Mouse (Mus musculus) heart, embryonic 12.5 days (tissue): ENCODE data around the gene Zfp36l1. TPM values are rescaled to one million over a fixed set of nuclear protein-coding genes. Genes with fewer than 3 reads are reported as not detected.

Source experiments
- ATAC-seq: fragments of 200-750 bp; cut with Nextera tagmentation; 2 replicates; pipeline ENCODE4 v1.8.0; 2017; ENCODE audit warnings: moderate TSS enrichment, moderate library complexity; ENCODE audit not compliant: insufficient number of reproducible peaks, low FRiP score
- H3K27ac ChIP-seq: fragments of 300-500 bp; sonication (generic); 2 replicates; pipeline ENCODE4 v1.5.1; 2016; ENCODE audit warnings: mild to moderate bottlenecking, moderate library complexity; ENCODE audit not compliant: poor library complexity, severe bottlenecking
- H3K27me3 ChIP-seq: fragments of 300-500 bp; sonication (generic); replicated peaks from 2 replicates; pipeline ENCODE4 v1.6.1; 2016; ENCODE audit warnings: mild to moderate bottlenecking, moderate library complexity
- H3K36me3 ChIP-seq: fragments of 300-500 bp; sonication (generic); 2 replicates; pipeline ENCODE4 v1.6.1; 2016; ENCODE audit warnings: mild to moderate bottlenecking, moderate library complexity
- H3K4me1 ChIP-seq: fragments of 300-500 bp; sonication (generic); replicated peaks from 2 replicates; pipeline ENCODE4 v1.6.1; 2016; ENCODE audit warnings: mild to moderate bottlenecking
- H3K4me2 ChIP-seq: fragments of 300-500 bp; sonication (generic); 2 replicates; pipeline ENCODE4 v1.6.1; 2016; ENCODE audit warnings: mild to moderate bottlenecking, moderate library complexity
- H3K4me3 ChIP-seq: fragments of 300-500 bp; sonication (generic); 2 replicates; pipeline ENCODE4 v1.5.1; 2016; ENCODE audit warnings: mild to moderate bottlenecking
- H3K9ac ChIP-seq: fragments of 300-500 bp; sonication (generic); 2 replicates; pipeline ENCODE4 v1.6.1; 2016; ENCODE audit warnings: mild to moderate bottlenecking, moderate library complexity
- H3K9me3 ChIP-seq: fragments of 300-500 bp; sonication (generic); replicated peaks from 2 replicates; pipeline ENCODE4 v1.6.1; 2016; ENCODE audit warnings: mild to moderate bottlenecking, moderate library complexity
- WGBS: fragments of 180-500 bp; shearing (Covaris S2); methylation state at CpG from one replicate; pipeline ENCODE4 v1.1.7; 2016; 5-methylcytosine and 5-hydroxymethylcytosine counted together
- polyA plus RNA-seq: library from polyadenylated mRNA; unstranded; fragments of >200 nt; fragmentation: Nextera tagmentation; extraction: Ambion mirVana; gene quantifications from 2 replicates; pipeline ENCODE4 v1.2.1, GENCODE M21; 2016

Zfp36l1 gene
- 98.4 and 101 TPM in 2 replicates for polyA plus RNA-seq

DNA sequence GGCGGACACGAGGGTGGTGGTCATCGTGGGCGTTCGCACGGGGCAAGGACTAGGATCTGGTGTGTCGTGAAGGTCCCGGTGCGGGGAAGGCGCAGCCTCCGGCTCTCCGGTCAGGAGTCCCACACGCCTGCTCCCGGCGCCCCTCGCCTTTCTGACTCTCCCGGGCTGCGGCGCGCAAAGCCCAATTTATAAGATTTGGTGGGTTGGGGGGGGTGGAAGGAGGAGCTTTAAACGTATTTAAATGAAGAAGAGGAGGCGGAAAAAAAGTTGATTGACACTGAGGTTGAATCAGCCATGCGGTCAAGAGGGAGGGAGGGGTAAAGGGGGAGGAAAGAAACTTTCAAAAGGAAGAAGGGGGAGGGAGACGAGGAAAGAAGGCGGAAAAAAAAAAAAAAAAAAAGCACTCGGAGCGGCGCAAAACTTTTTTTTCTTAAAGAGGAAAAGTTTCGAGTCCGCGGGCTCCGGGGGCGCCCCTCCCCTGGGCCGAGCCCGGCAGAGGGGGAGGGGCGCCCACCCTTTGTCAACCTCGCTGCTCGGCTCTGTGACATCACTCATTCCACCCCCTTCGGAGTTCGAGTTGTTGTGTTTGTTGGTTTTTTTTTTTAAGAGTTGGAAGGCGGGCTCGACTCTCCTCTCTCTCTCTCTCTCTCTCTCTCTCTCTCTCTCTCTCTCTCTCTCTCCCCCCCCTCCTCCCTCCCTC is at the start of gene Zfp36l1:
Gene Zfp36l1 (minus strand): TSS at position 162 of the 700 bp plus-strand sequence.
- peak within 1 kb of the TSS; percentile 99 for H3K9ac ChIP-seq
- H3K4me1 ChIP-seq: peaks cover 39% of the 10 kb centered on the region
- under 1% methylated on average over 40 of the region's 42 CpGs for WGBS
- peak within 1 kb of the TSS; percentile 97 for H3K4me3 ChIP-seq
- H3K36me3 ChIP-seq: peaks cover 17% of the 10 kb centered on the region
- ATAC-seq: peak; percentile 77
- no peaks in the 10 kb centered on the region for H3K27me3 ChIP-seq
- H3K4me2 ChIP-seq: peak within 1 kb of the TSS; percentile 87
- no peaks in the 10 kb centered on the region for H3K9me3 ChIP-seq
- peak within 1 kb of the TSS; percentile 98 for H3K27ac ChIP-seq

DNA sequence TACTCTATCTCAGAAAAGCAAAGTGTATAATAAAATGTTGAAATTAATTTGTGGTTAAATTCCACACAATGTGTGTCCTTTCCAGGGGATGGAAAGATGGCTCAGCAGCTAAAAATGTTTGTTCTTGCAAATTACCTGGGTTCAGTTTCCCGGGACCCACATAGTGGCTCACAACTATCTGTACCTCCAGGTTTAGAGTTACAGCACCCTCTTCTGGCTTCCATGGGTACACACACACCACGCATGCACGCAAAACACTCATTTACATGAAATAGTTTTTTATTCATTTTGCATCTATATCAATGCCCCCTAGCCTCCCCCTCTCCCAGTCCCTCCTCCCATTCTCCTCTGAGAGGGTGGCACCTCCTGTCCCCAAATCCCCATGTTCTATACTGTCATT is 49.6 kb upstream of the Zfp36l1 start:
- Histone ChIP-seq H3K9ac (no peak overlapping the region), H3K4me2 (no peak overlapping the region), H3K27ac (no peak overlapping the region), H3K4me1 (peaks cover 4% of the 10 kb centered on the region), H3K4me3 (no peak overlapping the region), H3K9me3 (no peaks in the 10 kb centered on the region), H3K36me3 (peaks cover 30% of the 10 kb centered on the region), H3K27me3 (no peaks in the 10 kb centered on the region)
- no peak for ATAC-seq
- 78% methylated on average over 3 of the region's 3 CpGs for WGBS

DNA sequence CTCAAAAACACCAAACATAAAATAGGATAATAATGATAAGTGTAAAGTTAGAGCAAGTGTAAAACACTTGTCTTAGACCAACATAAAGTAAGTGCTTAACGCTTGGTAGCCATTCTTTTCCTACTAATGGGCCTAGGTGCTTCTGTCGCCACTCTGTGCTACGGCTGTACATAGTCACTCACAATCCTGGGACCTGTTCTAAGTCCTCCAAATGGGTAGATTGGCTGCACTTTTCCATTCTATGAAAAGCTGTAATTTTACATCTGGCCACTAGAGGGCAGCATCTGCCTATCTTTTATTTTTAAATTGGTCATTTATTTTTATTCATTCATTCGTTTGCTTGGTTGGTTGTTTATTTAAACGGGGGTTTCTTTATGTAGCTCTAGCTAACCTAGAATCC is 44.9 kb upstream of the Zfp36l1 start:
- no peak for ATAC-seq
- 9% methylated on average over 5 of the region's 5 CpGs for WGBS
- H3K27ac ChIP-seq: no peak overlapping the region
- H3K9ac ChIP-seq: no peak overlapping the region
- H3K36me3 ChIP-seq: no peaks in the 10 kb centered on the region
- H3K4me3 ChIP-seq: no peak overlapping the region
- H3K9me3 ChIP-seq: no peaks in the 10 kb centered on the region
- H3K4me2 ChIP-seq: peak overlapping the region; percentile 35; the same call in 1 of the 2 replicates
- peaks cover 4% of the 10 kb centered on the region for H3K4me1 ChIP-seq
- no peaks in the 10 kb centered on the region for H3K27me3 ChIP-seq

DNA sequence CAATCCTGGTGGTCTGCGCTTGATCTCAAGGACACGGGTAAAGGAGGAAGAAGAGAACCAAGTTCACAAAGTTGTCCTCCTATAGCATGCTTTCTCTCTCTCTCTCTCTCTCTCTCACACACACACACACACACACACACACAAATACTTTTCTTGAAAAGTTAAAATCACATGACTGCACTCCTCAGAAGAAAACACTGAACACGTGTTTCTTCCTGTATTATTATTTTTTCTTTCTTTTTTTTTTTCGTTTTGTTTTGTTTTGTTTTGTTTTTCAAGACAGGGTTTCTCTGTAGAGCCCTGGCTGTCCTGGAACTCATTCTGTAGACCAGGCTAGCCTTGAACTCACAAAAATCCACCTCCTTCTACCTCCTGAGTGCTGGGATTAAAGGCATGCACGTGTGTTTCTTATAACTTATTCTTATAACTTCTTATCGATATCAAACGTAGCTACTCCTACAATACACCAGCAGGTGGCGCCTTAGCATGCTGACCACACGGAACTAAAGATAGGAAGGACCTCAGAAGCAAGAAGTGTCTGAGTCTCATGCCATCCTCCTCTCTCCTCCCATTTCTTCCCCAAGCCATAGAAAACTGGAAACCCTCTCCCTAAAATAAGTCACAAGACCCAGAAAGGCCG is 41.0 kb upstream of the Zfp36l1 start:
- H3K9ac ChIP-seq: no peak overlapping the region
- peaks cover 4% of the 10 kb centered on the region for H3K4me1 ChIP-seq
- peaks cover 7% of the 10 kb centered on the region; the same call in 1 of the 2 replicates for H3K9me3 ChIP-seq
- 35% methylated on average over 10 of the region's 10 CpGs for WGBS
- no peaks in the 10 kb centered on the region for H3K36me3 ChIP-seq
- no peak overlapping the region for H3K4me3 ChIP-seq
- ATAC-seq: no peak
- no peak overlapping the region for H3K4me2 ChIP-seq
- no peaks in the 10 kb centered on the region for H3K27me3 ChIP-seq
- H3K27ac ChIP-seq: no peak overlapping the region

DNA sequence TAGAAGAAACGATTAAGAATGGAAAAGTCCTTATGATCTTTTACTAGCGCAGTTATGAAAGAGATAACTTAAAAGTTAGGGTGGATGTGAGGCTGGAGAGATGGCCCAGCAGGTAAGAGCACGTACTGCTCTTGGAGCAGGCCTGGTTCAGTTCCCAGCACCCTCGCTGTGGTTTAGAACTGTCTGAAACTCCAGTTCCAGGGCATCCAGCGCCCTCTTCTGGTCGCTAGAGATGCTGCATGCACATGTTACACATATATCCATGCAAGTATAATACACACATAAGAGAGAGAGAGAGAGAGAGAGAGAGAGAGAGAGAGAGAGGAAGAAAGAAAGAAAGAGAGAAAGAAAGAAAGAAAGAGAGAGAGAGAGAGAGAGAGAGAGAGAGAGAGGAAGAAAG is 40.3 kb upstream of the Zfp36l1 start:
- no peak overlapping the region for H3K9ac ChIP-seq
- H3K36me3 ChIP-seq: no peaks in the 10 kb centered on the region
- H3K9me3 ChIP-seq: peaks cover 7% of the 10 kb centered on the region; the same call in 1 of the 2 replicates
- 80% methylated on average over 6 of the region's 6 CpGs for WGBS
- no peaks in the 10 kb centered on the region for H3K27me3 ChIP-seq
- no peak overlapping the region for H3K4me2 ChIP-seq
- no peaks in the 10 kb centered on the region for H3K4me1 ChIP-seq
- ATAC-seq: no peak
- no peak overlapping the region for H3K4me3 ChIP-seq
- H3K27ac ChIP-seq: no peak overlapping the region

DNA sequence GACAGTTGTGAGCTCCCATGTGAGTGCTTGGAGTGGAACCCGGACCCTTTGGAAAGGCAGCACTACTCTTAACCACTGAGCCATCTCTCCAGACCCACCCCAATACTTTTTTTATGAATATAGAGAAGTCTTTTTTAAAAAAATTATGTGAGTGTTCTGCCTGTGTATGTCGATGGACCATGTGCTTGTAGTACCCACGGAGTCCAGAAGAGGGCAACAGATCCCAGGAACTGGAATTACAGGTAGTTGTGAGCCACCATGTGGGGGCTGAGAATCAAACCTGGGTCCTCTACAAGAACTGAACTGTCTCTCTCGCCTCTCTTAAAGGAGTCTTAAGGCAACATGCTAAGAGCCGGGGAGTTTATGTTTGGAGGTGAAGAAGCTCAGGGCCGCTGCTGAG is 39.0 kb upstream of the Zfp36l1 start:
- ATAC-seq: no peak
- peaks cover 3% of the 10 kb centered on the region; the same call in 1 of the 2 replicates for H3K4me1 ChIP-seq
- no peak overlapping the region for H3K4me3 ChIP-seq
- H3K36me3 ChIP-seq: no peaks in the 10 kb centered on the region
- no peaks in the 10 kb centered on the region for H3K27me3 ChIP-seq
- no peak overlapping the region for H3K27ac ChIP-seq
- 87% methylated on average over 6 of the region's 6 CpGs for WGBS
- no peak overlapping the region for H3K4me2 ChIP-seq
- no peak overlapping the region for H3K9ac ChIP-seq
- H3K9me3 ChIP-seq: peaks cover 7% of the 10 kb centered on the region; the same call in 1 of the 2 replicates

DNA sequence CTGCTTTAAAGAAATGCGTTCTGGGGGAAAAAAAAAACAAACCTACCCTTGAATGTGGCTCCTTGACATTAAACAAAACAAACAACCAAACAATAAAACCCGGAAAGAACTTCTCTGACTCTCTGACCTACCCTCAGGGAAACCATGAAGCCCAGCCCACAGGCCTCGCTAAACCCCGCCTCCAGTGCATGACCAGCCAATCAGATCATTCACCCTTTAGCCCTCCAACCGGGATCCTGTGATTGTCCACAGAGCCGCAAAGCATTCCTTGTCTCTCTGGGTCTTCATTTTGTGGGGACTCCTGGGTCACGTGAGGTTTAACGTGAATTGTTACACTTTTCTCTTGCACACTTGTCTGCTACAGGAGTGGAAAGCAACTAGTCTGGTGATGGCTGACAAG is 37.8 kb upstream of the Zfp36l1 start:
- Histone ChIP-seq H3K27ac (no peak overlapping the region), H3K9me3 (peaks cover 7% of the 10 kb centered on the region; the same call in 1 of the 2 replicates), H3K27me3 (no peaks in the 10 kb centered on the region), H3K9ac (no peak overlapping the region), H3K36me3 (no peaks in the 10 kb centered on the region), H3K4me3 (no peak overlapping the region), H3K4me1 (peaks cover 10% of the 10 kb centered on the region; the same call in 1 of the 2 replicates), H3K4me2 (peak overlapping the region; percentile 14; the same call in 1 of the 2 replicates)
- WGBS: 28% methylated on average over 8 of the region's 8 CpGs
- peak; percentile 44; the same call in 1 of the 2 replicates for ATAC-seq

DNA sequence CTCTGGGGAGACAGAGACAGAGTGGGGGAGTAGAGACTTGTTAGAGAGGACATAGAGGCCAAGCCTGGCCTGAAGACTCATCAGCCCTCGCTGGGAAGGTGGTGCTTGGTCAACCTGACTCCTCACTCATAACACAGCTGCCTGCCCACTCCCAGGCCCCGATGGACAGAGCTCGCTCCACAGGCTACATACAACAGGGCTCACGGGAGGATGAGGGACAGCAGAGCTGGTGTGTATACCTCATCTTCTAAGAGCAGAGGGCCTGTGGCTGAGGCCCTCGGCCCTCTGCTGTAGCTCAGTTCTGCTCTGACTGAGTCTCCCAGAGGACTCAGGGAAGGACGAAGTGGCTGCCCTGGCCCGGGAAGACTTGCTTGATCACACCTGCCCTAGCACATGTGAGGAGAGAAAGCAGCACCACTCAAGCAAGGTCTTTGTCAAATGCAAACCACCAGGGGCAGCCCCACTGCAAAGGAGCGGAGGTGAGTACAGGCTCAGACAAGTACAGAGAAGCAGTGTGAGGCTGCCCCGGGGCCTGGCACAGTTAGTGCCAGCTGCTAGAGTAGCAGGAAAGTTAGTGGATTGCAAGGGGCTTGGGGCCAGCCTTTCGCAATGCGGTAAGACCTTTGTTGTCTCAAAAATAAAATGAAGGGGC is 34.9 kb upstream of the Zfp36l1 start:
- H3K4me1 ChIP-seq: peaks cover 10% of the 10 kb centered on the region; the same call in 1 of the 2 replicates
- H3K27me3 ChIP-seq: no peaks in the 10 kb centered on the region
- H3K4me3 ChIP-seq: no peak overlapping the region
- H3K9me3 ChIP-seq: peaks cover 7% of the 10 kb centered on the region; the same call in 1 of the 2 replicates
- 81% methylated on average over 11 of the region's 11 CpGs for WGBS
- ATAC-seq: no peak
- no peaks in the 10 kb centered on the region for H3K36me3 ChIP-seq
- no peak overlapping the region for H3K27ac ChIP-seq
- H3K9ac ChIP-seq: no peak overlapping the region
- H3K4me2 ChIP-seq: no peak overlapping the region

DNA sequence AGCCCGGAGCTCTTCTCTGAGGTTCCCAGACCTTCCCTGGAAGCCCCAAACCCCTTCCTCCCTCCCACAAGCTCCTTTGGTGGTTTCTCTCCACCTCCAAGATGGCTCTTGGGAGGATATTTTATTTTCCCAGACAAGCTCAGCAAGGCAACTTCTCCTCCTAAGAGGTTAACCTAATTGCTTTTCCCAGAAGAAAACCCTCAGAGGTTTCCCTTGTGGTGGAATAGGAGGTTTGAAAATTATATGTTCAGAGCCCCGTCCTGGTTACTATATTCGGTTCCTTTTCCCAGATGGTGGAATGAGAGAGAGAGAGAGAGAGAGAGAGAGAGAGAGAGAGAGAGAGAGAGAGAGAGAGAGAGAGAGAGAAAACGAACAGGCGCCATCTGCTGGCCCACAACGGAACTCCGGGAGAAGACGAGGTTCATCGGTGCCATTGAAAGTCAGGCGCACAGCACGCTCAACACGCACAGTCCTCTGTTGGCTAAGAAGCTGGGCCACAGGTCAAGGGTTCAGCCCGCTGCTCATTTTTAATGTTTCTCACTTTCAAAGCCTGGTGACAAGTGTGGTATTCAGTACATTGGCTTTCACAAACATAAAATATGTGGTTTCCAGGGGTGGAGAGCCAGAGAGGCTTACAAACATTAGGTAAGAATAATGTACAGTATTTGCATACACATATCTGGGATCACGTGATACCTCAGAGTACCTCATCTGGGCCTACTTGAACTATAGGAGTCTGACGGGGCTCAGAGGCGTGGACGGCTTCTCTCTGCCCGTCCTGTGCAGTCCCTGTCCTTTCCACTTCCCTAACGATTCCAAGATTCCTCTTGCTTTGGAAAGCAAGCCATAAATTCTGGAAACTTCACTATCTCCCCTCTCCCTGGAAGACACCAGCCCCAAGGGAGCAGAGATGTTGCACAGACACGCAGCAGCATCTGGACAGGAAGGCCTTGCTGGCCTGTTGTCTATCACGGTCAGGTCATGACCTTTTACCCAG is 33.7 kb upstream of the Zfp36l1 start:
- Histone ChIP-seq H3K27me3 (no peaks in the 10 kb centered on the region), H3K9me3 (no peaks in the 10 kb centered on the region), H3K27ac (no peak overlapping the region), H3K4me3 (no peak overlapping the region), H3K9ac (no peak overlapping the region), H3K4me2 (no peak overlapping the region), H3K4me1 (peaks cover 10% of the 10 kb centered on the region; the same call in 1 of the 2 replicates), H3K36me3 (no peaks in the 10 kb centered on the region)
- ATAC-seq: no peak
- WGBS: 40% methylated on average over 21 of the region's 21 CpGs

DNA sequence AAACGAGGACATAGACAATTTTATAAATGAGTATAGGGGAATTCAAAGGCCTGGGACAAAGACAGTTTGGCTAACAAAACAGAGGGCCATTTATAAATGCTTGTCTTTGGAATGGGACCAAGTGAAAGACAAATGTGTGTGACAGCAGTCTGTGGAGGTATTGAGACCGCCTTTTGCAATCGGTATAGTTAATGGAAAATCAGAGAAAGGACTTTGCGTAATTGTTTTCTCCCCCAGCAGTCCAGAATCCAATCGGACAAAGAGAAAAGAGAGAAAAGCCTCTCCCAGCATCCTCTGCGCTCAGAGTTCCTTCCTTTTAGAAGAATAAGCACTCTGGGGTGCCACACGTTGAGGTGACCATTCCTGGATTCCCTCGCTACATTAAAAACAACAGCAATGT is 32.6 kb upstream of the Zfp36l1 start:
- no peak overlapping the region for H3K4me2 ChIP-seq
- 83% methylated on average over 8 of the region's 8 CpGs for WGBS
- ATAC-seq: no peak
- no peaks in the 10 kb centered on the region for H3K36me3 ChIP-seq
- no peak overlapping the region for H3K4me3 ChIP-seq
- H3K27ac ChIP-seq: no peak overlapping the region
- H3K9me3 ChIP-seq: no peaks in the 10 kb centered on the region
- H3K27me3 ChIP-seq: no peaks in the 10 kb centered on the region
- H3K4me1 ChIP-seq: peaks cover 16% of the 10 kb centered on the region; the same call in 1 of the 2 replicates
- H3K9ac ChIP-seq: no peak overlapping the region
